Mouse (Mus musculus) adrenal gland (tissue): Measurements from ENCODE around the gene Wnt3a.

Source experiments
- intact Hi-C: fragments of 180-260 bp; cut with DNase I; formaldehyde crosslinking; loops from one replicate; pipeline ENCODE4 v1.15.1; 2025

The Wnt3a gene

DNA sequence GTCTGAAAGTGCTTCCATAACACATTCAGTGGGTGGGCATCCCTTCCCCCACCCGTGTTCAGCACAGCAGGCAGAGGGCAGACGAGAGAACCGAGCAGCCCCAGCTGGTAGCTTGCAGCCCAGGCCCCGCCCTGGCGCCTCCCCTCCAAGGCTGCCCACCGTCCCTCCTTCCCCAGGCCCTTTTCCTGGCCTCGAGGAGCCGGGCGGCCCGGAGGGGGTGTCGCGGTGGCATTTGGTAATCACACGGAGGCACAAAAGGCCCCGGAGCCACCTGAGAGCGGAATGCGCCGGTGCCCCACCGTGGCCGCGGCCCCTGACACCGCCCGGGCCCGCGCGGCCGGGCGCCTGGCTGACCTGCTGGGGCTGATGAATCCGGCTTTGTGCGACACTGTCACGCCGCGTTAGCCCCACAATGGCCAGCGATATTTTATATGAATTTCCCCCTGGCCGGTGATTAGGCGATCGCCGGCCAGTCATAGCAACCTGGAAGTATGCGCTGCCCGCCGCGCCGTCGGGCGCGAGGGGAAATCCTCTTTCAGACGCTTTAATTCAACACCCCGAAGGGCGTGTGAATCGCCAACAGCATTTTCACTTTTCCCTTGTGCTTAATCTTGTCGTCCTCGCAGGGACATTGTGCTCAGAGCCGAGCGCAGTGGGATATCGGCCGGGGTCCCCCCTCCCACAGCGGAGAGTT lies 26.5 kb downstream of the Wnt3a start:
- intact Hi-C loops, result no loop called here

DNA sequence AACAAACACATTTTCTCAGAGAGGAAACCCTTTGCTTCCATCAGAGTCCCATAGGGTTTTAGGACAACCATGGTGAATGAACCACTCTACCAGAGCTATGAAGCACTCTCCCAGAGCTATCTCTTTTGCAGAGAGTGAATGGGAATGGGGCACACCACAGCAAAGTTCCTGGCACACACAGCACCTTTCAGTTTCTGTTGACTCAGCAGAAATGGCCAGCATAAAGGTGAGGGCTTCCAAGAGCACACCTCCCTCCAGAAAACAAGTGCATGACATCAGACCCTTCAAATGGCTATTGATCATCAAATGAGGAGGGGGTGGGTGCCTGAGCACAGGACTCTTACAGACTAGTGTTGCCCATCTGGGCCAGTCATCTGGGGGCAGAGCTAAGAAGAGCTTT lies 28.2 kb downstream of the Wnt3a start:
- intact Hi-C loops, result no loop called here

DNA sequence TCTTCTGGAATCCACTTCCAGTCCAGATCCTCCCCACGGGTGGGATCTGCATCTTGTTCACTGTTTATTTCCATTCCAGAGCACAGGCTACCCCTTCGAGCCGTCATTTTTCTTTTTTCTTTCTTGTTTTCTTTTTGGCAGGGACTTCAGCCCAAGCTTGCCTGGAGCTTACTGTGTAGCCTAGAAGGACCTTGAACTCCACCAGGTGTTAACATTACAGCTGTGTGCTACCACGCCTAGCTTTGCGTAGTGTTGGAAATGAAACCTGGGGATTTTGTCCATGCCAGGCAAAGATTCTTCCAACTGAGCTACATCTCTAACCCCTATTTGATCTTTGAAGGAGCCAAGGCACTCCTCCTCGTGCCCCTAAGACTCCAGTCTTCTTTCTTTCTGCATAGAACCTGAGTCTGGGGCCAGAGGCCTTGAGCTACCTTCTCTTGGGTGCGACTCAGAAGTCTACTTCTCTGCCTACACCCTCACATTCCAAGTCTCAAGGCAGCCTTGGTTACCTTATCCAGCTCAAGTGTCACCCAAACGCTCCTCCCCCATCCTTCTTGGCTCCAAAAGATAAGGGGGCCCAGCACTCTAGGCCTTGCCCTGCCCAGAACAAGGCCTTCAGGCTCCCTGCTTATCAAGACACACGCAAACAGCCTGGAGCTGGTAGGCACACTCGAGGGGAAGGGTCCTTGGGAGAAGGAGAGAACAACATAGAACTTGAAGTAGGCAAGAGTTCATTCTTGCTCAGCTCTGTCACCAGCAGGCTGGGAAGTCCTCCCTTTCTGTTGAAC lies 29.7 kb downstream of the Wnt3a start:
- intact Hi-C loops, result no loop called here

GRCm38 (mm10) chr11:59259647-59260046 lies 30.9 kb downstream of the Wnt3a start:
- intact Hi-C loops, result no loop called here

DNA sequence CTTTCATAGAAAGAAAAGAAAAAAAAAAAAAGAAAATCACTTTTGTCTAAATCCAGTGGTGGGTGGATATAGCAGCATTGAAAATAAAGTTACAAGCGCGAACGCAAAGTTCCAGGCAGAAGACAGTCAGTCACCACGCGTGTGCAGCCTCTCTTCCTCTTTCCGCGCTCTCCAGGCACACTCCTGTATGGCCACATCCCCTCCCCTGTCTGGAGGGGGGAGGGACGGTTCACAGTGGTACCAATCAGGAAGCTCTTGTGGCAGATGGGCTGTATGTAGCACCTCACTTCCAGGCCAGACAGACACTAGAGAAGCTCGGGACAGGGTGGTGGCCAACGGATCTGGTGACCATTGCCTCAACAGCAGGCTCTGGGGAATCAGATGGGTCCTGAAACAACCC lies 42.5 kb downstream of the Wnt3a start:
- intact Hi-C loops, result no loop called here

- intact Hi-C loops, result no loop called here
Measured at GRCm38 (mm10) chr11:59243856-59244255, 46.7 kb downstream of the Wnt3a start.

- intact Hi-C loops, result no loop called here
Measured at GRCm38 (mm10) chr11:59241841-59242240, 48.7 kb downstream of the Wnt3a start.

DNA sequence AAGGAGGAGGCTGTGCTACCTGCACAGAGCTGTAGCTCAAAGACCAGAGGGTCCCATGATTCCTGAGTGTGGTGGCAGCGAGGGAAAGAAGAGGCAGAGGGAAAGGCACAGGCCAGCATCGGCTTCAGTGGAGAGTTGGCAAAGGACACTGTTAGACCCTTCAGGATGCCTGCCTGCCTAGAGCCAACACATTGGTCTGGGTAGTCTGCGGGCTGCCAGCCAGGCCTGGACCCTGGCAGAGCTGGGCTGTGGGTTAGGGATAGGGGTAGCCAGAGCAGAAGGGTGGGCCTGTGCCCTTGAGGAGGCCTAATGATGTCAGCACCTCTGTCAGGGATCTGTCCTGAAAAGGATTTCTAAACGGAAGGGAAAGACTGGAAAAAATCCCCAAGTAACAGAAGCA lies 50.8 kb downstream of the Wnt3a start:
- intact Hi-C loops, result loop anchor here (2.0 to 5.0 kb wide), 2 partner anchors 53 to 248 kb away; no protein-coding TSS in a partner anchor

- intact Hi-C loops, result loop anchor here (2.0 to 5.0 kb wide), 2 partner anchors 53 to 248 kb away; no protein-coding TSS in a partner anchor
Measured at GRCm38 (mm10) chr11:59239428-59239785, 51.1 kb downstream of the Wnt3a start.

- intact Hi-C loops, result loop anchor here (2.0 to 5.0 kb wide), 2 partner anchors 54 to 249 kb away; no protein-coding TSS in a partner anchor
Measured at GRCm38 (mm10) chr11:59238525-59239427, 51.8 kb downstream of the Wnt3a start.

DNA sequence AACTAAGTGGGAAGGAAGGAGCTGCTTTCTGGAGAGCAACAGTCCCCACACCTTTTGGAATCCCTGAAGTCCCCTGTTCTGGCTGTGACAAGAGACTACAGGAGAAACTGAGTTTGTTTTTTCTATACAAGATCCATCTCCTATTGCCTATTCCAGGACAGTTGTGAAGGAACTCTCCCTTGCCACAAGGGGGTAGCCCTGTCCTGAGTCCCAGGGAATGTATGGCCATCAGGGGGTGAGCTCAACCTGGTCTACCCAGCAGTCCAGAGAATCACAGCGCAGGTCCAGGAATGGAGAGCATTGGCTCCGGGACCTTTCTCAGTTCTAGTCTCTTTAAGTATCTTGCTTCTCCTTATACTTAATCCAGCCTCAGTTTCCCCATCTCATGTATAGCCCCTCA lies 57.8 kb downstream of the Wnt3a start:
- intact Hi-C loops, result no loop called here

DNA sequence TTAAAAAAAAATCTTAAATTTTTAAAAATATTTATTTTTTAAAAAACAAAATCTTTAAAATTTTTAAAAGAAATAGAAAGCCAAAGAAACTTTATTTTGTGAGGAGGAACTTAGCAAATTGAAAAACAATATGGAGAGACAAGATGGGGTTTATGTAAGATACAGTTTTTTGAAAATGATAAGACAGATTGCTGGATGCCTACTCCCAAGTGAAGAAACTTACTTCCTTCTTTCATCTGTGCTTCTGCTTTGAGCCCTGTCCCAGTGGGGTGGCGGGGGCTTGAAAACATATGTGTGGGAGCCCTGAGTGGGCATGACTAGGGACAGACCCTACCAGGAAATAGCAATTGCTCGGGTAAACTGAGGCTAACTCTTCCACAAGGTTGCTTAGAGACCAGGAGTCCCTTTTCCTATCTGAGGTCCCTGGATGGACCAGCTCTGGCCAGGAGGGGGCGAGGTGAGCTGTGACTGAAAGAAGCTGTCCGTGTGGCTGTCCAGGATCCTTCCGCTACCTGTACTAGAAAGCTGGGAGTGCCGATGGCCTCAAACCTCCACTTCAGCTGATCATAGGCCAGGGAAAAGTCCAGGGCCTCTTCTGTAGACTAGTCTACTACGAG lies 60.3 kb downstream of the Wnt3a start:
- intact Hi-C loops, result no loop called here

GRCm38 (mm10) chr11:59228122-59228953 lies 62.2 kb downstream of the Wnt3a start, which contains the start of gene Arf1:
Gene Arf1, minus strand, starts transcription at chr11:59228270.
- intact Hi-C loops, result no loop called here

GRCm38 (mm10) chr11:59227604-59228121 lies 62.9 kb downstream of the Wnt3a start:
- intact Hi-C loops, result no loop called here

DNA sequence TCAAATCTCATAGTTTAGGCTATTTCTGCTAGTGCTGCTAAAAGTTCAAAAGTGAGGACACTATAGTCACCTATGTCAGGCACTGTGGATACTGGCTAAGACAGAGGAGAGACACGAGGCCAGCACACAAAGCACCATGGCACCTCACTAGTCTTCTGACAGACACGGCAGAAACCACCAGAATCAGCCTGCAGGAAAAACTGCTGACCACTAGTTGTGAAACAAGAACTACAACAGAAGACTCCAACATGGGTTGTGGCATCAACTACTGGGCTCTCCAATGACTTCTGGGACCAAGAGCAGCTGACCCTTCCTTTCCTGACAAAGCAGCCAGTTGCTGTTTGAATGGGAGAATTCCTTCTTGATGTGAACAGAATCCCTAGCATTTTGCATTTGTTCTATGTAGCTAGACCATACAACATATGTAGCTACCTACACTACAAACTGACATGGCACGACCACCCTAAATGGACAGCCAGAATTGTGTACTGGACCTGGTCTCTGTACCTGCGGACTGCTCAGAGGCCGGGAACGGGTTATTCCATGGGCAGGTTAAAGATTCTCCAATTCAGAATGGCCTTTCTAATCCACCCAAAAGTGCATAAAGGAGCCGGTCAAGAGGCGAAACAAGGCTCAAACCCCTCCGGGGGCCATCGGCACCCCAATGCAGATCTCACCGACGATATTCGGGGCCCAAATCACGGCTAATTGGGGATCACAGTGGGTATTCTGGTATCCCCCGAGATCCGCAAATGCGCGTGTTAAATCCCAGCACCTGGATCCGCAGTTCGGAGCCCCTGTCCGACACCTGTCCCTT lies 63.6 kb downstream of the Wnt3a start:
- intact Hi-C loops, result no loop called here

- intact Hi-C loops, result no loop called here
Measured at GRCm38 (mm10) chr11:59226251-59226650, 64.3 kb downstream of the Wnt3a start.

GRCm38 (mm10) chr11:59225167-59225566 lies 65.4 kb downstream of the Wnt3a start:
- intact Hi-C loops, result no loop called here

- intact Hi-C loops, result no loop called here
Measured at GRCm38 (mm10) chr11:59224470-59224869, 66.1 kb downstream of the Wnt3a start.

GRCm38 (mm10) chr11:59224025-59224424 lies 66.5 kb downstream of the Wnt3a start:
- intact Hi-C loops, result no loop called here
